Mouse (Mus musculus) megakaryocyte, embryonic 14.5 days (primary cell): Measurements from ENCODE around the gene Stx11.

Source experiments
- FLI1 ChIP-seq: IDR thresholded peaks from 2 replicates; pipeline ENCODE4 v1.6.1; 2012; ENCODE audit warnings: low read length, inconsistent platforms, mixed read lengths
- GATA1 ChIP-seq: IDR thresholded peaks from 3 replicates; pipeline ENCODE4 v1.6.1; 2012; ENCODE audit warnings: mixed read lengths, low read length, inconsistent platforms, borderline replicate concordance

DNA sequence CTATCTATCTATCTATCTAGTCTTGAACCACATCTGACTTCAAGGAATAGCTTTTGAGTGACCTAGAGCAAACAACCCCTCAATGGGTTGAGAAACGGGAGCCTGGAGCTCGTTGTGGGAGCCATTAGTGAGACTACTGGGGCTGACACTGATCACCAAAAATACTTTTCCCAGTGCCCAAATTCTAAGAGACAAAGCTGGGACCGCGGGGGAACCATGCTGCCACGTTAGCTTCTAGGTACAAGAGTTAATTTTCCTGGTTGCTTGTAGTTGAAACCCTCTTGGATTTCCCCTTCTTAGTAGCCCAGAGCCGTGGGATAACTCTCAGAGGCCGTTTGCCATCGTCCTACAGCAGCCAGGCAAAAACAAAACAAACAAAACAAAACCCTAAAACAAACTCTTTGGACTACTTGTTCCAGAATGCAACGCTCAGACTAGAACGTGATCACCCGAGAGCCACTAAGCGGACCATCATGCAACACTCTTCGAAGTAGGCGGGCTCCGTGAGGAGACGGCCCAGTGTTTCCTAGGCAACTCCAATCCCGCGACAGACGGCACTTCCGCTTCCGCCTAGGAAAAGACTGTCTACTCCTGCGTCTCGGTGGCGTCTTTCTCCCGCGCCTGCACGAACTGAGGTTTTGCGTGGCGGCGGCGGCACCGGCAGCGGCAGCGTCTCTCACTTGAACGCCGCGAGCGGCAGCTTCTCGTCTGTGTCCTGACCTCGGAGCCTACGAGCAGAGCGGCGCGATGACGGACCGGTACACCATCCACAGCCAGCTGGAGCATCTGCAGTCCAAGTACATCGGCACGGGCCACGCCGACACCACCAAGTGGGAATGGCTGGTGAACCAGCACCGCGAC lies 44.0 kb upstream of the Stx11 start:
- no peak for TF ChIP-seq GATA1
- peak; percentile 44; the same call in 1 of the 2 replicates for TF ChIP-seq FLI1
